Mouse (Mus musculus) E14TG2a.4 (cell line): ENCODE data around the gene Fam19a5.

Experiments
- CTCF ChIP-seq: conservative IDR thresholded peaks from 2 replicates; pipeline ENCODE4 v1.5.1; 2014; ENCODE audit warnings: low read length
- POU5F1 ChIP-seq: IDR thresholded peaks from 2 replicates; pipeline ENCODE4 v1.6.1; 2014; ENCODE audit warnings: low read length, borderline replicate concordance

GRCm38 (mm10) chr15:87717056-87717455, 173.0 kb downstream of the Fam19a5 start:
- TF ChIP-seq CTCF, result no peak
- no peak for TF ChIP-seq POU5F1
